Mouse (Mus musculus): Measurements from ENCODE around the gene Alg13. TPM values are rescaled to one million over a fixed set of nuclear protein-coding genes. Genes with fewer than 3 reads are reported as not detected.

Alg13 gene
- total and polyA plus RNA-seq, 2 experiments = 4.9 to 6.4 TPM

- no peaks in the 10 kb centered on the region for H3K36me3 ChIP-seq (ENCODE audit: control insufficient read depth, insufficient read depth, low read length)
- no peaks in the 10 kb centered on the region for H3K27me3 ChIP-seq (ENCODE audit: control insufficient read depth, insufficient read depth, low read length)
- WGBS = 45% methylated on average over 5 of the region's 5 CpGs
- no peak for TF ChIP-seq CTCF (IDR thresholded peaks at IDR 0.05; ENCODE audit: low read depth, low read length)
- no peak for TF ChIP-seq POLR2A (IDR thresholded peaks at IDR 0.05; ENCODE audit: extremely low read depth, insufficient read depth, low read length)
- H3K4me3 ChIP-seq (ENCODE audit: insufficient read depth, low read depth, low read length) = no peak overlapping the region
- no peaks in the 10 kb centered on the region for H3K4me1 ChIP-seq (ENCODE audit: control insufficient read depth, insufficient read depth, low read length)
- H3K9ac ChIP-seq (ENCODE audit: low read depth, low read length) = no peak overlapping the region
- DNase-seq (ENCODE audit: extremely low read depth, low read depth, low spot score) = no peak
- H3K79me2 ChIP-seq (ENCODE audit: control insufficient read depth, insufficient read depth, low read length) = no peaks in the 10 kb centered on the region
- no peak overlapping the region for H3K27ac ChIP-seq (replicated peaks; ENCODE audit: insufficient read depth, low read depth, low read length)
Measured at GRCm38 (mm10) chrX:144316004-144316403, 1.6 kb upstream of the Alg13 start.

DNA sequence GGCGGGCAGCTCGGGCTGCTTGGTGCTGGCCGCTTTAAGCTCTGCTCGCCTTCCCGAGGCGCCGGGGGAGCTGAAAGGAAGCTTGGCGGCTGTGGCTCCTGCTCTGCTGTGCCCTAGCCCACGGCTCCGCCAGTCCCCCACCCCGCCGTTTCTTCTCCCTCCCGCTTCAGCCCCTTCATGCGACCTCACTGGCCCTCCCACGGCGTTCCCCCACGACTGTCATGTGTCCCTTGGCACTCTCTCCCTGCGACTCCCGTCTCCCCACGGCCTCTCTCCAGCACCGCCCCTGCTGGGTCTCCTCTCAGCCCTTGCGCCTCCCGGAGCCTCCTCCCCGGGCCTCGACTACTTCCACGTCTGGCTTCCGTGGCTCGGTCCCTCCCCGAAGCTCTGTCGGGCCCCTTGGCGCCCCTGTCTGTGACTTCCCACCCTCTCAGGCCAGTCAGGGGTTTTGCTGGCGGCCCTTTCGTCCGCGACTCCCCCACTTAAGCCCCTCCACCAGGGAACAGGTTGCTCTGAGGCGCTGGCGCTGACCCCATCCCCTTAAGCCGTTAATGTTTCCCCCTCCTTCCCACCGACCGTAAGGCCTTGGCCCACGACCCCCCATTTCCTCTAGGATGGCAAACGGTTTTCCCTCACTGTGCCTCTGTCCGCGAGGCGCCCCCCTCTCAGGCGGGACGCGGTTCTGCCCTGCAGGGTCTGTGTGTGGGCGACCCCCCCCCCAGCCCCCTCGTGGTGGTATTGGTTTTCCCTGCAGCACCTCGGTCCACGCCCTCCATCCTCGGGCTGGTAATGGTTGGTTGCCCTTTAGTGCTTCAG lies 768 bp downstream of the Alg13 start:
- Histone ChIP-seq H3K27ac (replicated peaks; ENCODE audit: insufficient read depth, low read depth, low read length) (no peak overlapping the region), H3K27me3 (ENCODE audit: control insufficient read depth, insufficient read depth, low read length) (no peaks in the 10 kb centered on the region), H3K36me3 (ENCODE audit: control insufficient read depth, insufficient read depth, low read length) (no peaks in the 10 kb centered on the region), H3K4me3 (ENCODE audit: insufficient read depth, low read depth, low read length) (peak overlapping the region; percentile 95), H3K4me1 (ENCODE audit: control insufficient read depth, insufficient read depth, low read length) (no peaks in the 10 kb centered on the region), H3K9ac (ENCODE audit: low read depth, low read length) (peak overlapping the region; percentile 83), H3K79me2 (ENCODE audit: control insufficient read depth, insufficient read depth, low read length) (no peaks in the 10 kb centered on the region)
- WGBS = 1% methylated on average over 43 of the region's 53 CpGs
- peak; percentile 10 for DNase-seq (ENCODE audit: extremely low read depth, low read depth, low spot score)
- TF ChIP-seq POLR2A (IDR thresholded peaks at IDR 0.05; ENCODE audit: extremely low read depth, insufficient read depth, low read length) (no peak), CTCF (IDR thresholded peaks at IDR 0.05; ENCODE audit: low read depth, low read length) (no peak)

- no peaks in the 10 kb centered on the region for H3K27me3 ChIP-seq (ENCODE audit: control insufficient read depth, insufficient read depth, low read length)
- H3K36me3 ChIP-seq (ENCODE audit: control insufficient read depth, insufficient read depth, low read length) = no peaks in the 10 kb centered on the region
- H3K27ac ChIP-seq (replicated peaks; ENCODE audit: insufficient read depth, low read depth, low read length) = no peak overlapping the region
- no peak overlapping the region for H3K4me3 ChIP-seq (ENCODE audit: insufficient read depth, low read depth, low read length)
- DNase-seq (ENCODE audit: extremely low read depth, low read depth, low spot score) = no peak
- H3K79me2 ChIP-seq (ENCODE audit: control insufficient read depth, insufficient read depth, low read length) = no peaks in the 10 kb centered on the region
- no peak for TF ChIP-seq CTCF (IDR thresholded peaks at IDR 0.05; ENCODE audit: low read depth, low read length)
- no peak for TF ChIP-seq POLR2A (IDR thresholded peaks at IDR 0.05; ENCODE audit: extremely low read depth, insufficient read depth, low read length)
- no peak overlapping the region for H3K9ac ChIP-seq (ENCODE audit: low read depth, low read length)
- WGBS = 39% methylated on average over 9 of the region's 9 CpGs
- H3K4me1 ChIP-seq (ENCODE audit: control insufficient read depth, insufficient read depth, low read length) = no peaks in the 10 kb centered on the region
Measured at GRCm38 (mm10) chrX:144319366-144319765, 1.8 kb downstream of the Alg13 start.

DNA sequence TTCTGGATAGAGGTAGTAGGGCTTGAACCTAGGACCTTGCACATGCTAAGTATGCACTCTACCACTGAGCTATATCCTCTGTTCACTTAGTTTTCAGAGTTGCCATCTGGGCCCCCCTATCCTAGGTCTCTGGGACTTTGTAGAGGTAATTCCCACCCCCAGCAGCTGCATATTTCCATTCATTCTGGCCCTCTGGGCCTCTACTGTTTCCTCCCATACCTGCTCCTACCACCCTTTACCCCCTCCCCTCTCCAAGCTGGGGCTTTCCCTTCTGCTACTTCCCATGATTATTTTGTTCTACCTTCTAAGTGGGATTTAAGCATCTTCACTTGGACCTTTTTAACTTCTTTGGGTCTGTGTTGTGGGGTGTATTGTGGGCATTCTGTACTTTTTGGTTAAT lies 7.8 kb downstream of the Alg13 start:
- TF ChIP-seq CTCF (IDR thresholded peaks at IDR 0.05; ENCODE audit: low read depth, low read length) (no peak), POLR2A (IDR thresholded peaks at IDR 0.05; ENCODE audit: extremely low read depth, insufficient read depth, low read length) (no peak)
- Histone ChIP-seq H3K27me3 (ENCODE audit: control insufficient read depth, insufficient read depth, low read length) (no peaks in the 10 kb centered on the region), H3K4me1 (ENCODE audit: control insufficient read depth, insufficient read depth, low read length) (no peaks in the 10 kb centered on the region), H3K9ac (ENCODE audit: low read depth, low read length) (no peak overlapping the region), H3K79me2 (ENCODE audit: control insufficient read depth, insufficient read depth, low read length) (no peaks in the 10 kb centered on the region), H3K36me3 (ENCODE audit: control insufficient read depth, insufficient read depth, low read length) (no peaks in the 10 kb centered on the region), H3K4me3 (ENCODE audit: insufficient read depth, low read depth, low read length) (no peak overlapping the region), H3K27ac (replicated peaks; ENCODE audit: insufficient read depth, low read depth, low read length) (no peak overlapping the region)
- DNase-seq (ENCODE audit: extremely low read depth, low read depth, low spot score) = no peak

GRCm38 (mm10) chrX:144335332-144336015 lies 17.9 kb downstream of the Alg13 start:
- Histone ChIP-seq H3K4me3 (ENCODE audit: insufficient read depth, low read depth, low read length) (no peak overlapping the region), H3K79me2 (ENCODE audit: control insufficient read depth, insufficient read depth, low read length) (no peaks in the 10 kb centered on the region), H3K36me3 (ENCODE audit: control insufficient read depth, insufficient read depth, low read length) (no peaks in the 10 kb centered on the region), H3K27ac (replicated peaks; ENCODE audit: insufficient read depth, low read depth, low read length) (no peak overlapping the region), H3K27me3 (ENCODE audit: control insufficient read depth, insufficient read depth, low read length) (no peaks in the 10 kb centered on the region), H3K9ac (ENCODE audit: low read depth, low read length) (no peak overlapping the region), H3K4me1 (ENCODE audit: control insufficient read depth, insufficient read depth, low read length) (no peaks in the 10 kb centered on the region)
- TF ChIP-seq CTCF (IDR thresholded peaks at IDR 0.05; ENCODE audit: low read depth, low read length) = no peak
- no peak for TF ChIP-seq POLR2A (IDR thresholded peaks at IDR 0.05; ENCODE audit: extremely low read depth, insufficient read depth, low read length)
- 95% methylated on average over 8 of the region's 8 CpGs for WGBS
- no peak for DNase-seq (ENCODE audit: extremely low read depth, low read depth, low spot score)

GRCm38 (mm10) chrX:144337938-144338337 lies 20.3 kb downstream of the Alg13 start:
- Histone ChIP-seq H3K9ac (ENCODE audit: low read depth, low read length) (no peak overlapping the region), H3K27me3 (ENCODE audit: control insufficient read depth, insufficient read depth, low read length) (no peaks in the 10 kb centered on the region), H3K27ac (replicated peaks; ENCODE audit: insufficient read depth, low read depth, low read length) (no peak overlapping the region), H3K4me1 (ENCODE audit: control insufficient read depth, insufficient read depth, low read length) (no peaks in the 10 kb centered on the region), H3K36me3 (ENCODE audit: control insufficient read depth, insufficient read depth, low read length) (no peaks in the 10 kb centered on the region), H3K4me3 (ENCODE audit: insufficient read depth, low read depth, low read length) (no peak overlapping the region), H3K79me2 (ENCODE audit: control insufficient read depth, insufficient read depth, low read length) (no peaks in the 10 kb centered on the region)
- no peak for TF ChIP-seq CTCF (IDR thresholded peaks at IDR 0.05; ENCODE audit: low read depth, low read length)
- TF ChIP-seq POLR2A (IDR thresholded peaks at IDR 0.05; ENCODE audit: extremely low read depth, insufficient read depth, low read length) = no peak
- DNase-seq (ENCODE audit: extremely low read depth, low read depth, low spot score) = no peak
